Mouse (Mus musculus) spleen, adult 2 months (tissue): ENCODE measurements at regions not wholly inside any gene's neighbourhood (a gene's known extent, or its start where the extent isn't known, plus 50 kb on each side); places are given as distances from the start of the nearest gene placed in this dataset.

Experiments used
- CTCF ChIP-seq: fragments of 200-500 bp; IDR thresholded peaks from 2 replicates; pipeline ENCODE4 v1.5.1; 2011; ENCODE audit warnings: mild to moderate bottlenecking, inconsistent platforms; ENCODE audit not compliant: insufficient read depth, insufficient read length, insufficient replicate concordance; ENCODE audit errors: extremely low read depth
- POLR2A ChIP-seq: fragments of 200-500 bp; IDR thresholded peaks from 2 replicates; pipeline ENCODE4 v1.6.1; 2011; ENCODE audit warnings: low read depth, low read length, inconsistent platforms

DNA sequence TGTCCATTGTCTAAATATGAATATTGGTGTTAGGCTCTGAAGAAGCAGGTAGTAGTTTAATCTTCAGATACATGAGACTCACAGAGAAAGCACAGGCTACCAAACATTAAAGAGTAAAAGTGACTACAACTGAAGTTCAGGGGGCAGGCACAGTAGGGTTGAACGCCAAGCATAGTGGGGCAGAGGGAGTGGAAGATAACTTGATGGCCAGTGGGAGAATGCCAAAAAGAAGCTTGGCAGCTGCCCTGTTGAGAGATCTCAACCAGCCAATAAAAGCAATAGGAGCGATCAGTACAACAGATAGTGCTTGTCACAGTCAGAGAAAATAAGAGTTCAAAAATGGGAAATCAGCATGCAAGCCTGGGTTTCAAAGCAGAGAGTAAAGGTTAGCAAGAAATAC, 125.4 kb upstream of the Cblb start:
- TF ChIP-seq CTCF = no peak
- TF ChIP-seq POLR2A = no peak
